Mouse (Mus musculus): Measurements from ENCODE around the gene Scin. TPM values are rescaled to one million over a fixed set of nuclear protein-coding genes. Genes with fewer than 3 reads are reported as not detected.

The Scin gene
- polyA plus RNA-seq, 1 experiment, result 0.48 TPM

- H3K27ac ChIP-seq (replicated peaks; ENCODE audit: low read depth, low read length), result no peak overlapping the region
- H3K4me1 ChIP-seq (ENCODE audit: control insufficient read depth, insufficient read depth, insufficient read length, low read length), result peaks cover 9% of the 10 kb centered on the region; the same call in 1 of the 2 replicates
- no peak overlapping the region for H3K4me3 ChIP-seq (ENCODE audit: insufficient read depth, low read depth, low read length)
Observed at GRCm38 (mm10) chr12:40023918-40024317, 110.1 kb downstream of the Scin start.

GRCm38 (mm10) chr12:40023014-40023642 is 110.9 kb downstream of the Scin start:
- Histone ChIP-seq H3K27ac (replicated peaks; ENCODE audit: low read depth, low read length) (peak overlapping the region; percentile 96), H3K4me1 (ENCODE audit: control insufficient read depth, insufficient read depth, insufficient read length, low read length) (peaks cover 9% of the 10 kb centered on the region; the same call in 1 of the 2 replicates), H3K4me3 (ENCODE audit: insufficient read depth, low read depth, low read length) (no peak overlapping the region)

- Histone ChIP-seq H3K27ac (replicated peaks; ENCODE audit: low read depth, low read length) (peak overlapping the region; percentile 96), H3K4me1 (ENCODE audit: control insufficient read depth, insufficient read depth, insufficient read length, low read length) (peaks cover 9% of the 10 kb centered on the region; the same call in 1 of the 2 replicates), H3K4me3 (ENCODE audit: insufficient read depth, low read depth, low read length) (no peak overlapping the region)
Observed at GRCm38 (mm10) chr12:40022344-40022743, 111.7 kb downstream of the Scin start.

DNA sequence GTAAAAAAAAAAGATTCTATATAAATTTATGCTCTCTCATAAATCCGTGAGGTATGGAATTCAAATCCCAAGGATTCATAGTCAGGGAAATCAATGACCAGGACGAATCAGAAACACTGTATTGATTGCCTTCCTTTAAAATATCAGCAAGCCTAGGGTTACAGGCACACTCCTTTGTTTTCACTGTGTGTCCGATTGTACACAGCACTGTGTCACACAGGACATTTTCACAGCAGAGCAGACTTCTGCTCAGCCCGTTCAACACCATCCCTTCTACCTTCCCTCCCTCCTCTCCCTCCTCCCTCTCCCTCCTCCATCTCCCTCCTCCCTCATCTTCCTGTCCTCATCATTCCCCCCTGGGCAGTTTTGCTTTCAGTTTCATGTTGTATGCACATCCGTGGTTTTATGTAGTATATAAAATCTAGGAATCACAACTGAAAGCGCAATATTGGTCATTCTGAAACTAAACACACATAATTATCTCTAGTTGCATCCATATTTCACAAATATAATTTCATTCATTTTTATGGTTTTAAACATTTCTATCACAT is 116.0 kb downstream of the Scin start:
- Histone ChIP-seq H3K4me1 (ENCODE audit: control insufficient read depth, insufficient read depth, insufficient read length, low read length) (peaks cover 12% of the 10 kb centered on the region; the same call in 1 of the 2 replicates), H3K27ac (replicated peaks; ENCODE audit: low read depth, low read length) (peak overlapping the region; percentile 62; the same call in 1 of the 2 replicates), H3K4me3 (ENCODE audit: insufficient read depth, low read depth, low read length) (peak overlapping the region; percentile 41)

DNA sequence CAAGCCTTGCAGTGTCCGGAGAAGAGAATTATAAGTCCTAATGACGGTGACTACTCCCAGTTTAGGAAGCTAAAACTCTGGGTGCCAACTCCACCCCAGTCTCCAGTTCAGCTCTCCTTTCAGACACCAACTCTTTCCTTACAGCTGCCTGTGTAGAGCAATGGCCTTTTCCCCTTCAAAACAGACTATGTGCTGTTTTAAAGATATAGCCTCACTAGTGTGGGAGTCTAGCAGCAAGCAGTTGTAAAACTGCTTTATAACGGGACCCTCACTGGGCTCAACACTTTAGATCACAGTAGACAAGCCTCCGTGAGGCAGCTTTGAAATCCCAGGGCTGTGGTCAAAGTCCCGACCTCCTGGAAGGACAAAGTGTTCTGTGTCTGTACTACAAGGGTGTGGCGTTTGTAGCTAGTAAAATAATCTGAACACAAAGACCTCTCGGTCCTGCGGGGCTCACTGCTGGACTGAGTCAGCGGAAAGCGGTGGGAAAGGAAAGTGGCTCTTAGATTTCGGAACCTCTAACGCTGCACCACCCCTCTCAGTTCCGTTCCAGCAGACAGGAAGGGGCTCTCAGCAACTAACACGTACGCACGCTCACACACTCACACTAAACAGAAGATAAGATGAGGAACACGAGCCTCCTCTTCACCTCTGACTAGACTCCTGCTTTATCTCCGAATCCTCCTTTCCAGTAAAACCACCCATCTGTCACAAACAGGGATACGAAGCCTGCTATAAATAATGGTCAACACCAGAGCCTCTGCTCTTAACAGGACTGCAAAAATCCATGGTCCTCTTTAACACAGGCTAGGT is 117.2 kb downstream of the Scin start:
- peak overlapping the region; percentile 45 for H3K4me3 ChIP-seq (ENCODE audit: insufficient read depth, low read depth, low read length)
- peak overlapping the region; percentile 97 for H3K27ac ChIP-seq (replicated peaks; ENCODE audit: low read depth, low read length)
- H3K4me1 ChIP-seq (ENCODE audit: control insufficient read depth, insufficient read depth, insufficient read length, low read length), result peaks cover 9% of the 10 kb centered on the region; the same call in 1 of the 2 replicates

DNA sequence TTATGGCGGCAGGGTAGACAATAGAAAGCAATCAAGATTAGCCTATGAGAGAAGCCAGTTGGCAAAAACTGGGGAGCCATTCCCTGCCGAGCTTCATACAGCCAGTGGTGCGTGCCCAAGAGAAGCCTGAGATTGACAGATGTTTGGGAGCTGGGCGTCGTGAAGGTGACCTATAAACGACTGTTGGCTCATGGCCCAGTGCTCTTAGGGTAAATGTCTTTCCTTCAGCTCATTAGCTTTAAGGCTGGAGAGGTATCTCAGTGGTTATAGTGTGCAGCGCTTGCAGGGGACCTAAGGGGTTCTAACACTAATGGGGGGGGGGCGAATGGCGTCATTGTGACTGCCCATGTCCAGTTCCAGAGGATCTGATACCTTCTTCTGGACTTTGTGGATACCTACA is 118.0 kb downstream of the Scin start:
- Histone ChIP-seq H3K4me3 (ENCODE audit: insufficient read depth, low read depth, low read length) (no peak overlapping the region), H3K4me1 (ENCODE audit: control insufficient read depth, insufficient read depth, insufficient read length, low read length) (peaks cover 9% of the 10 kb centered on the region; the same call in 1 of the 2 replicates), H3K27ac (replicated peaks; ENCODE audit: low read depth, low read length) (peak overlapping the region; percentile 97)

DNA sequence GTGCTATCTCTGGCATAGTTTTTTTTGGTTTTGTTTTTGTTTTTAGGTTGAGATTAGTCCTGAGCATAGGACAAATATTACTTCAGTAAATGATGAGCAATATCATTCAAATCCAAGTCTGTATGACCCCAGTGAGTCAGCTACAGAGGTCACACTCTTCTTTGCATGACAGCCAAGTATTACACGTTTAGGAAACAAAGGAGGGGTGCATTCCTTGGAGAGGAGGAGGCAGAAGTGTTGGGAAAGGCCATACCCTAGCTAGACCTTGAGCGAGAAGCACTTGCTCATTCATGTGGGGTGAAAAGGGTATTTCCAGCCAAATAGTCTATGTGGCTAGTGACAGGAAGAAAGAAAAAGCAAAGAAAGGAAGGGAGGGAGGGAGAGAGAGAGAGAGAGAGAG is 124.2 kb downstream of the Scin start:
- peak overlapping the region; percentile 32; the same call in 1 of the 2 replicates for H3K27ac ChIP-seq (replicated peaks; ENCODE audit: low read depth, low read length)
- H3K4me1 ChIP-seq (ENCODE audit: control insufficient read depth, insufficient read depth, insufficient read length, low read length), result no peaks in the 10 kb centered on the region
- H3K4me3 ChIP-seq (ENCODE audit: insufficient read depth, low read depth, low read length), result no peak overlapping the region

Other genes starting within 250 kb of the Scin start
- 184 and 204 TPM in 2 replicates for gene Arl4a, start 96.2 kb downstream of the Scin start, polyA plus RNA-seq (2012; ENCODE audit: insufficient read depth, insufficient read length, missing spikeins)
- gene Lsmem1, start 65.3 kb upstream of the Scin start, polyA plus RNA-seq (2012; ENCODE audit: insufficient read depth, insufficient read length, missing spikeins), result 1.0 TPM in 1 of 2 replicates, not detected in the other
- 101 and 246 TPM in 2 replicates for gene Ifrd1, start 114.3 kb upstream of the Scin start, polyA plus RNA-seq (2012; ENCODE audit: insufficient read depth, insufficient read length, missing spikeins)

Data from brown adipose tissue, adult 24 weeks (tissue).